Mouse (Mus musculus) heart, postnatal 25 days (tissue): ENCODE data around the gene Fbxl3. TPM values are rescaled to one million over a fixed set of nuclear protein-coding genes. Genes with fewer than 3 reads are reported as not detected.

Experiments
- DNase-seq: peaks from one replicate; pipeline ENCODE4 v3.0.0; 2022; ENCODE audit warnings: low spot score
- intact Hi-C: fragments of 180-260 bp; cut with DNase I; formaldehyde crosslinking; loops from one replicate; pipeline ENCODE4 v1.15.1; 2025
- total RNA-seq, 2 experiments: library from RNA; stranded (reverse); gene quantifications; 2 replicates each; pipeline ENCODE4 v1.2.3; 2021

Fbxl3 gene
- total RNA-seq, result 10 to 100 TPM; 53.9 to 55.5 TPM

GRCm38 (mm10) chr14:103099238-103099933, at the start of gene Fbxl3:
Gene Fbxl3 (minus strand): TSS chr14:103099566.
- peak; percentile 95 for DNase-seq
- intact Hi-C loops, result no loop called here

DNA sequence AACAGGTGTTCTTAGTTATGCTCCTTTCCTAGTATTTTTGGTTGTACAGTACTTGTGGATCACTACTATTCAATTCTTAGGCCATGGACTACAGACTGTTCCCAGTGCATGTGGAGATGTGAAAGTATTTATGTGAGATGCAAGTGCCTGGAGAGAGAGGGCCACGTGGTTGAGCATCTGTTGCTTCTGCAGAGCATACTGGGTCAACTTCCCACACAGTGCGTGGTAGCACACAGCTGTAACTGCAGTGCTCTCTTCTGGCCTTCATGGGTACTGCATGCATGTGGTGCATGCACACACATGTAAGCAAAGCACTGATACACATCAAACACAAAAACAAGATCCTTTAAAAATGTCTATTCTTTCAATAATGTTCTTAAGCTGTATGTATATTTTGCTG, 32.6 kb upstream of the Fbxl3 start:
- no peak for DNase-seq
- intact Hi-C loops, result loop anchor here (2.0 kb wide), 1 partner anchor 67 kb away; no protein-coding TSS in a partner anchor

DNA sequence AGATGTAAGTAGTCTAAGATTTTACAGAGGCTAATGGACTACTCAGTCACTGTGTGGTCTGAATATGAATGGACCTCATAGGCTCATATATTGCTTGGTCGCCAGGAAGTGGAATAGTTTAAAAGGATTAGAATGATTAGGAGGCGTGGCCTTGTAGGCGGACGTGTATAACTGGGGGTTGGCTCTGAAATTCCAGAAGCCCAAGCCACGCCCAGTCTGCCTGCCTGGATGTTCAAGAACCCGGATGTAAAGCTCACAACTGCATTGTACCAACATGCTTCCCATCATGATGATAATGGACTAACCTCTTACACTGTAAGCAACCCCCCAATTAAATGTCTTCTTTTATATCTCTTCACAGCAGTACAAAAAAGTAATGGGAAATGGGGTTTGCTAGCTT, 26.4 kb upstream of the Fbxl3 start:
- intact Hi-C loops, result no loop called here
- no peak for DNase-seq

- intact Hi-C loops, result no loop called here
- DNase-seq, result no peak
These were observed 15.8 kb upstream of the Fbxl3 start for GRCm38 (mm10) chr14:103114994-103115670.

DNA sequence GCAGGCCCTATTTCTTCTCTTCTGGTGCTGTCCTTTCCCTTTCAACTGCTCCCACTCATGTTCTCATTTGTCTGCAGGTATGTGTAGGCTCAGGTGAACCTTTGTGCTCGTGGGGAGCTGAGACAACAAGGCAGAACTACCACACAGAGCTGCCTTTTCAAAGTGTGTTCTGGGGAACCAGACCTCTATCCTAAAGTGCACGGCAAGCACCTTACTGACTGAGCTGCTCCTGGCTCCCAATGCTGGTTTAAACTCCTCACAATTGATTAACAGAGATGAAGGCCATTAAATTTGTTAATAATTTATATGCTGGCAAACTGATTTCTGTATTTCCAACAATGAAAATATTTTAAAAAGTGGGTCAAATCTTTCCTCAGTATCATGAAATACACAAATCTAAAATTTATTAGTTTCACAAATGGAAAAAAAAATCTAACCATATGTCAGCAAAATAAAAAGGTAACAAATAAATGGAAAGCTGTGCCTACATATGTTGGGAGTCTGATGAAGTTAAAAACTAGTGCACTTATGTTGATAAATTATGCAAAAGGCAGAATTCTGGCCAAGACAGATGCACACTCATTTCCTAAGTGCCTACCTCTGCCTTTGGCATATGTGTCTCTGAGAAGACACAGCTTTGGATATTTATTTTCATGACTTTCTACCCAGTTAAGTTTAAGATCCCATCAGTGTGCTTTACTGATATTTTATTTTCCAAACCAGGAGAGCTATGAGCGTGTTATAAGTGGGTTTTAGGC, 13.4 kb upstream of the Fbxl3 start:
- no peak for DNase-seq
- intact Hi-C loops, result no loop called here

- no peak for DNase-seq
- intact Hi-C loops, result no loop called here
These were observed 10.6 kb upstream of the Fbxl3 start for GRCm38 (mm10) chr14:103109971-103110370.

DNA sequence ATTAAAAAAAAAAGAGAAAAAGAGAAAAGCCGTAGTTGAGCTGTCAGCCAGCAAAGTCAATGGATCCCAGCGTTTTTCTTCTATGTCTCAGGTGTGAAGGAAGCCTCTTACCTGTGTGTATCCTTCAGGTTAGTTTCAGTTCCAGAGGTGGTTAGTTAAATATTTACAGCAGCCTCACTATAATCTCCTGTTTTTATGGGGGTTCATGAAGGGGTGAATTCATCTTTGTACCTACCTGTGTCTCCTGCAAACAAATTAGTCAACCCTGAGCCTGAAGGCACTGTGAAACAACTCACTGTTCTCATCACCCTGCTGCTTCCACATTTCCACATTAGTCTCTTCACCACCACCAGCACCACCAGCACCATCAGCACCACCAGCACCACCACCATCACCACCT, 6.9 kb upstream of the Fbxl3 start:
- intact Hi-C loops, result no loop called here
- DNase-seq, result no peak

DNA sequence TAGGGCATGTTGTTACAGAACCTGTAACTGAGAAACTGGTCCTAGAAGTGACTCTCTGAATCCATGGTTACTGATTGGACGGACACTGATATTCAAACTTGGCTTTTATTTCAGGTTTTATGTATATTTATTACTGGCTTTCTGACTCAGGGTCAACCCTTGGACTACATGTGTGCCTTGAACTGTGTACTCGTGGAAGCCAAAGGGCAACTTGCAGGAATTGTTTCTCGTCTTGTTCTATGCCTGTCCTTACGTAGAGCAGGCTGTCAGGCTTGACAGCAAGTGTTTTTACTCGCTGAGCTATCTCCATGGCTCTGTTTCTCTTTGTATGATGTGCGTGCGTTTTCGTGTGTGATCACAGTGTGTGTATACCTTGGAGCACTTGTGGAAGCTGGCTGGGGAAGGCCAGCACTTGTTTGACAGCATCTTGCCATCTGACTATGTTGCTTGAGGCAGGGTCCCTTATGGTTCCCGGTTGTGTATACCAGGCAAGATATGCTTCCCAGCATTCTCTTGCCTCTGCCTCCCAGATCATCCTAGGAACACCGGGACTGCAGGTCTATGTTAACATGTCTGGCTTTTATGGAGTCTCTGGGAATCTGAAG, 3.5 kb upstream of the Fbxl3 start:
- intact Hi-C loops, result loop anchor here (5.0 kb wide), 1 partner anchor 239 kb away; no protein-coding TSS in a partner anchor
- DNase-seq, result no peak

- no peak for DNase-seq
- intact Hi-C loops, result loop anchor here (5.0 kb wide), 1 partner anchor 240 kb away; no protein-coding TSS in a partner anchor
These were observed 2.9 kb upstream of the Fbxl3 start for GRCm38 (mm10) chr14:103102246-103102645.

DNA sequence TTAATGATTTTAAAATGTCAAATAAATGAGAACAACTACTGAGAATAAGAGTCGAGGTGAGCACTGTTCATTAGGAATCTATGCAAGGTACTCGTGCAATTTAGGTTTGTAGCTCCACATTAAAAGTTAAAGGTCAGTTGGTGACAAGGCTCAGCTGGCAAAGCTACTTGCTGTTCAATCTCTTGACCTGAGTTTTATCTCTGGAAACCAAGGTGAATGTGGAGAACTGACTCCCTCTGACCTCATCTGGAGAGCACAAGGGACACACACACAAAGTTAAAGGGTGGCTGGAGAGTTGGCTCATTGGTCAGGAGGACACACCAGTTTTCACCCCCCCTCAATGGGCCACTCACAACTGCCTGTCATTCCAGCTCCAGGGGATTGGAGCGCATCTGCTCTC, 1.8 kb upstream of the Fbxl3 start:
- intact Hi-C loops, result loop anchor here (5.0 kb wide), 1 partner anchor 241 kb away; no protein-coding TSS in a partner anchor
- no peak for DNase-seq

GRCm38 (mm10) chr14:103100296-103100695, 930 bp upstream of the Fbxl3 start:
- no peak for DNase-seq
- intact Hi-C loops, result loop anchor here (5.0 kb wide), 1 partner anchor 242 kb away; no protein-coding TSS in a partner anchor

DNA sequence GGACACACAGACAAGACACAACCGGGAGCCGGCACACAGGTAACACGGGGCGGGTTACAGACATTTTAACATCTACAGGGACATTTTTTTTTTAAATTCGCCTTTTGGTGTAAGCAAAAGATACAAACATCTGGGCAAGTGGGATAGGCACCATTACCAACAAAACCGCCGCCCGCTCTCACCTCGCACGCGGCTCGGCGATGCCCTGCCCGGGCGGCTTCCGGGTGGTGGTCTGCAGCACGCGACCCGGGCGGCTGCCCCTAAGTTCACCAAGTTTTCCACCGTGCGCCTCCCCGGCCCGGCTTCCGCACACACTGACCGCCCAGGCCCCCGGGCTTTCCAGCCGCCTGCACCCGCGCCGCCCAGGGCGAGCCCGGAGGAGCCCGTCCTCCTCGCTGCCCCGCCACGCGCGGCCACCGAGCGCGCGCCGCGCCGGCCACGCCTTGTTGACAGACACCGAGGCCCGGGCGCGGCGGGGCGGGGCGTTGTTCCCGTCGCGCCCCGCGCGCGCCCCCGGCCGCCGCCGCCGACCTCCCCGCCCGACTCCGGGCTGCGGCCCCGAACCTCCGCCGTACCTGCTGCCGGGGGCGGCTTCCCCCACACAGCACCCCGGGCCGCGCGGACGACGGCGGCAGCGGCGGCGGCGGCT, 655 bp downstream of the Fbxl3 start:
- intact Hi-C loops, result loop anchor here (1.0 kb wide), 1 partner anchor 28 kb away; the partner anchor contains the start of gene Cln5
- DNase-seq, result peak; percentile 80

GRCm38 (mm10) chr14:103098213-103098586, 1.2 kb downstream of the Fbxl3 start:
- intact Hi-C loops, result loop anchor here (1.0 kb wide), 1 partner anchor 28 kb away; the partner anchor contains the start of gene Cln5
- DNase-seq, result no peak

GRCm38 (mm10) chr14:103096621-103097020, 2.7 kb downstream of the Fbxl3 start:
- DNase-seq, result no peak
- intact Hi-C loops, result no loop called here

DNA sequence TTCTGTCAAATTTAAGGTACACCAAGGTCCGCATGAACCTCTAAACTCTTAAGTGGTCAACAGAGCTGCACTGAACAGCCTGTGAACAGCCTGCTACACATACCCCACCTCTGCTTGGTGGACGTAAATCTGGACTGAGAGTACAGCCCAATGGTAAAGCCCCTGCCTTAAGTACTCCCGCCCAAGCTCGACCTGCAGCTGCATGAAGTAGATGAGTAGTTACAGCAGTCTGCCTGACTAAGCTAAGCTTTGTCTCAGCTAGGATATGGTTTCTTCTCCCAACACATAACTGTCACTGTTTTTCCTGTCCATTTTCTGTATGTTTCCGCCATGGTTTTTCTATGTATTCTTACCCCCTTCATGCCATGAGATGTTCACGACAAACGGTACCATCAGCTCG, 3.5 kb downstream of the Fbxl3 start:
- DNase-seq, result no peak
- intact Hi-C loops, result no loop called here

- DNase-seq, result no peak
- intact Hi-C loops, result no loop called here
These were observed 4.3 kb downstream of the Fbxl3 start for GRCm38 (mm10) chr14:103095036-103095435.

GRCm38 (mm10) chr14:103093670-103094069, 5.7 kb downstream of the Fbxl3 start:
- DNase-seq, result no peak
- intact Hi-C loops, result no loop called here

- no peak for DNase-seq
- intact Hi-C loops, result no loop called here
These were observed 6.1 kb downstream of the Fbxl3 start for GRCm38 (mm10) chr14:103093236-103093635.

- DNase-seq, result peak; percentile 43
- intact Hi-C loops, result no loop called here
These were observed 10.7 kb downstream of the Fbxl3 start for GRCm38 (mm10) chr14:103088624-103089023.

DNA sequence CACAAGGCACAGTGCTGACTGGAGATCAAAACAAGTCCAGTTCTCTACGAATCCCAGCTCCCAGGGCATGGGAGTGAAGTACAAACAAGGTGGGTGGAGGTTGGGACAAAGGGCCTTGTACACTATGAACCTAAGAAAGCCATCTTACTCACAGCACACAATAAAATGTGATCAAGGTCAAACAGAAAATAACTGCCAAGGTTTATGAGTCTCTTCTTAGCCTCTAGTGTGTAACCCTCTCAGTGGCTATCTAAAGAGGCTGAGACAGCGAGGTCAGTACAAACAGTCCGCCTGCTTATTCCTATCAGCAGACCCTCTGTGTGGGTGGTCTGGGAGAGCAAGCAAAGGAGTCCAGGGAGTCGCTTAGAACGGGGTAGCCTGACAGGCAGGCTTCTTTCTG, 11.5 kb downstream of the Fbxl3 start:
- intact Hi-C loops, result no loop called here
- no peak for DNase-seq
